Mouse (Mus musculus) bone marrow macrophage, adult 2 months (primary cell): ENCODE results near the gene Slc25a39.

Source experiments
- CTCF ChIP-seq: IDR thresholded peaks from 2 replicates; pipeline ENCODE4 v1.5.1; 2012; ENCODE audit warnings: low read depth, mild to moderate bottlenecking, low read length, moderate library complexity
- POLR2A ChIP-seq: IDR thresholded peaks from 2 replicates; pipeline ENCODE4 v1.6.1; 2012; ENCODE audit warnings: mild to moderate bottlenecking, low read depth, low read length, borderline replicate concordance

DNA sequence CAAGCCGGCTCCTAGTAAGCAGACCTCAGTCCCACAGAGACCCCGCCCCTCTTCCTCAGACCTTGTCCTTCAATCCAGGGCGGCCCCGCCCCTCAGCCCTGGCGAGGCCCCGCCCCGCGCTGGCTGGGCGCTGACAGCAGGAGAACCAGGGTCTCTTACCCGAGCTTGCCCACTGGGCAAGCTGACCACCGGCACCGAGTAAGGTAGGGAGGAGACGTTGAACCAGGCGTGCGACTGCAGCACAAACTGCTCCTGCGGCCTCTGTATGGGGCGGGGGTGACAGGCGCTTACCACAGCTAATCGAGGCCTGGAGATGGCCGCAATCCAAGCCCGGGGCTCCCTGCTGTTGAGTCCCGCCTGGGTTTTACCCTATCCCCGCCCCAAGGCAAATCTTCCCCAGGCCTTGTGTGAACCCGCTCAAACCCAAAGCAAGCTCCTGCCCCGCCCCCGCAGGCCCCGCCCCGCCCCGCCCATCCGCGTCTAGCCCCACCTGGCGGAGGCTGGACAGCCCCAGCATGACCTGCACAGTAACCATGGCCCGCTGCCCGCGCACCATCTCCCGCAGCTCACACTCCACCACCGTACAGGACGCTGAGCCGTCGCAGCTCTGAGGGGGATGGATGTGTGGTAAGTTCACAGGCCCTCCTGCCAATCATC lies 48.1 kb upstream of the Slc25a39 start:
- TF ChIP-seq CTCF (no peak), POLR2A (no peak)
